Mouse (Mus musculus) embryonic fibroblast, embryonic 13.5 days (primary cell): ENCODE results near the gene Ppp4c. TPM values are rescaled to one million over a fixed set of nuclear protein-coding genes. Genes with fewer than 3 reads are reported as not detected.

Experiments
- H3K27ac ChIP-seq: 2 replicates; pipeline ENCODE4 v1.5.1; 2012; ENCODE audit warnings: low read length, control low read depth, inconsistent platforms; ENCODE audit not compliant: insufficient read depth
- H3K4me1 ChIP-seq: 2 replicates; pipeline ENCODE4 v1.6.1; 2011; ENCODE audit warnings: low read length; ENCODE audit not compliant: control insufficient read depth, insufficient read depth
- H3K4me3 ChIP-seq: 2 replicates; pipeline ENCODE4 v1.5.1; 2011; ENCODE audit warnings: mild to moderate bottlenecking, control low read depth, low read length; ENCODE audit not compliant: insufficient read depth
- CTCF ChIP-seq: IDR thresholded peaks from 2 replicates; pipeline ENCODE4 v1.5.1; 2011; ENCODE audit warnings: mild to moderate bottlenecking, control low read depth, low read length, moderate library complexity, borderline replicate concordance; ENCODE audit not compliant: insufficient read depth
- POLR2A ChIP-seq: IDR thresholded peaks from 2 replicates; pipeline ENCODE4 v1.6.1; 2011; ENCODE audit warnings: low read depth, mild to moderate bottlenecking, control low read depth, low read length, moderate library complexity
- polyA plus RNA-seq: library from polyadenylated mRNA; stranded (reverse); fragments of >200 nt; gene quantifications from 2 replicates; pipeline ENCODE4 v1.2.4, GENCODE M21; 2011; ENCODE audit warnings: low read depth; ENCODE audit not compliant: missing spikeins, insufficient read length

Ppp4c gene
- polyA plus RNA-seq, 1 experiment: 118 TPM

DNA sequence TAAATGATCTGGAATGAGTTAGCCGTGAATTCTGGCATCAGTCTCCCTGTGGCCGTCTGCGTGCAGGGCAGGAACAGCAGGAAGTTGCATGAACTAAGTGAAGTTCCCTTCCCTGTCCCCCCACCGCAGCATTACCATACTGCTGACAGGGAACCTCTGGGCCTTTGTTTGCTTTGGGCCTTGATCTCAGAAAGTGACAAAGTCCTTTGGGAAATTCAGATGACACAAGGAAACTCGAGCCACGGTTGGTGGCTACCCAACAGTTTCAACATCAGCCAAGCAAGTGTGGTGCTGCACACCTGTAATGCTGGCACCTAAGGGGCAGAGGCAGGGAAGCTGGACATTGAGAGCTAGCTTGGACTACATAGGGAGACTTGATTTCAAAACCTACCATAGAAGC lies 45.5 kb downstream of the Ppp4c start:
- TF ChIP-seq CTCF (no peak), POLR2A (no peak)
- Histone ChIP-seq H3K4me3 (no peak overlapping the region), H3K4me1 (no peaks in the 10 kb centered on the region), H3K27ac (no peak overlapping the region)

DNA sequence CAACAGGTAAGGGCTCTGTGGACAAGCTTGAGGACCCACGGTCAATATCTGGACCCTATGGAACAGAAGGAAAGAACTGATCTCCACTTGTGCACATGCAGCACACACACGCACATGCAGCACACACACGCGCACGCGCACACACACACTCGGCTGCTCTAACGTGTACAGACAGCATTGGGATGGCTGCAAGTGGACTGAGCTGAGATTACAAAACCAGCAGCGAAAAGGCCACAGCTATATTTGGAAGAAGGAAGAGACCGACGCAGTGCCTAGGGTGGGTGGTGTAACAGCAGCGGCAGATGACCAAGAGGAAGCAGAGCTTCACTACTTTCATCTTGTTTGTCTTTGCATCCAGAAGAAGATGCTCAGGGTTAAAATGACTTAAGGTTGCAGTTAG lies 46.2 kb downstream of the Ppp4c start:
- no peak overlapping the region for H3K4me3 ChIP-seq
- no peaks in the 10 kb centered on the region for H3K4me1 ChIP-seq
- TF ChIP-seq CTCF (no peak), POLR2A (no peak)
- H3K27ac ChIP-seq: no peak overlapping the region

DNA sequence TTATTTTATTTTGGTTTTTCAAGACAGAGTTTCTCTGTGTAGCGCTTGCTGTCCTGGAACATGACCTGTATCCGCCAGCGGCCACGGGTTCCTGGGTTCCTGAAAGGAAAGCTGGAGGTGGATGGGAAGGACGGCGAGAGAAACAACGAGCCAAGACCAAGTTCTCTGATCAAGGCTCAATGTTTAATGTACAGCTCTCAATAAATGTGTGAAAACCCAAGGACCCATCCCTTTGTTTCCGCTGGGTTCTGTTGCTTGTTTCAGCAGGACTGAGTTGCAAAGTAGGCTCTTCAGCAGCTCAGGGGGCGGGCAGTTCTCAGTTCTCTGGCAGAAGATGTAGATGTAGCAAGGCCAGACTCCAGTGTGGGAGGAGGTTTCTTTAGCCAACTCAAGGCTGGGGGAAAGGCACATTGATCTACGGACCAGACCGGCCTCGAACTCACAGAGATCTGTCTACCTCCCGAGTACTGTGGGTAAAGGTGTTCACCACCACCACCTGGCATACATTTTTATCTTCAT lies 50.3 kb downstream of the Ppp4c start:
- TF ChIP-seq POLR2A: no peak
- TF ChIP-seq CTCF: no peak
- H3K4me1 ChIP-seq: no peaks in the 10 kb centered on the region
- no peak overlapping the region for H3K4me3 ChIP-seq
- no peak overlapping the region for H3K27ac ChIP-seq

DNA sequence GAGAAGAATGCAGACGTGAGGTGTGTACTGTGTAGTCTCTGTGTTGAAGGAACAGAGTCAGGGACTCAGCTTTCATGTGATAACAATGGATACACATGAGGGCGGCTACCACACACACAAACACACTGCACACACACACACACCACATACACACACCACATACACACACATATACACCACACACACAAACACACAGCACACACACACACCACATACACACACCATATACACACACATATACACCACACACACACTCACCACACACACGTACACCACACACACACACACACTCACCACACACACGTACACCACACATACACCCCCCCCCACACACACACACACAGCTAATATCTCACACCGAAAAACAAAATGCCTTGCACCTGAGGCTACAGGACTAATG lies 50.8 kb downstream of the Ppp4c start:
- Histone ChIP-seq H3K4me1 (no peaks in the 10 kb centered on the region), H3K27ac (no peak overlapping the region), H3K4me3 (no peak overlapping the region)
- no peak for TF ChIP-seq CTCF
- no peak for TF ChIP-seq POLR2A

DNA sequence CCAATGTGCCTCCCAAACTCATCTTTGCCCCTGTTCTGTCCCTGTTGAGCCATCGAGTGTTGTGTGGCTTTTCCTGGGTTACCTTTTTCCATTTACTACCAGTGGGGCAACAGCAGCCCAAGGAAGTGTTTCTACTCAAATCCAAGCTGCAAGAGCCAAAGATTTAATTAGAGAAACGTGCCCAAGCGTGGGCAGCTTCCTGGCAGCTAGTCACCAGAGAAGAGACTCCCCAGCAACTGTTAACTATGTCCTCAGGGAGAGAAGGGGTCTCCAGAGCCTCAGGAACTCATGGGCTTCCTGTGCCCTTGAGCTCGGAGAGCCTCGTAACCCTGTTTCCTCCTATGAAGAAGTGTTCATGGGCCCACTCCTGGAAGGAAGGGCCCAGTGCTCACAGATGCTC lies 51.3 kb downstream of the Ppp4c start:
- Histone ChIP-seq H3K4me3 (no peak overlapping the region), H3K27ac (no peak overlapping the region), H3K4me1 (no peaks in the 10 kb centered on the region)
- TF ChIP-seq CTCF: no peak

DNA sequence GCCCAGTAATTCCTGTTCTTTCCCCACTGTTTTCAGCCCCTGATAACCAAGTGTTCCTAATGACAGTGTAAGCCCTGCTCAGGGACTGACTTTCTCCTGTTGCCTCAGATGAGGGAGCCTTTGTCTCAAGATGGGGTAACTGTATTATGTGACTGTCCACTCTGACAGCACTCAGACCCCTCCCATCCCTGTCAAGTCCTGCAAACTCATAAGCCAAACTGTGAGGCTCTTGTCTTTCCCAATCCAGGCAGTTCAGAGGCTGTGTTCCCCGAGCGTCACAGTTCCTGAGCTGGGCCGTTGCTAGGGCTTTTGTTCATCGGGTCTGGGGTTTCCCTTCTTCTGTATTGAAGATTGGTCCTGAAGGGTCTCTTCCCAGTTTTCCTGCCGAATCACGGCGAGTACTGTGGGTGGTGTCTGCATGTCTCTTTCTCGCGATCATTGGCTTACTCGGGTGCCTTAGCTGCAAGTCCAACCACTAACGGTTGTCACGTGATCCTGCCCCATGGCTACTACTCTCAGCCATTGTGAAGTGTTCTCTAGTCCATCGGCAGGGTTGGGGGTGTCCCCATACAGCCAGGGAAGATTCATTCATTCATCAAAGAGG lies 52.1 kb downstream of the Ppp4c start:
- Histone ChIP-seq H3K27ac (no peak overlapping the region), H3K4me3 (no peak overlapping the region), H3K4me1 (no peaks in the 10 kb centered on the region)
- no peak for TF ChIP-seq CTCF
- no peak for TF ChIP-seq POLR2A

DNA sequence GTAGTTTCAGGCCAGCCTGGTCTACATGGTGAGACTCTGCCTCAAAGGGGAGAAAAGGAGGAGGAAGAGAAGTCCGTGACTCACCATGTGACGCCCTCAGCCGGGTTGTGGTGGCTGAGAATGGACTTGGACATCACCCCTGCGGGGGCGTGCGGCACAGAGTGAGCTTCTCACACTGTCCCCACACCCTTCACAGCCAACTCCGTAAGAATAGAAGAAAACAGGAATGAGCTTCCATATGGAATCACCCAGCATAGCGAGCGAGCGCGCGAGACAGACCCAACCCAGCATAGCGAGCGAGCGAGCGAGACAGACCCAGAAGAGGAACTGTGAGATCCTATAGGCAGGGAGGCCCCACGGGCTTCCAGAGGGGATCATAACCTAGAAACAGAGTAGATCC lies 52.7 kb downstream of the Ppp4c start:
- TF ChIP-seq CTCF (no peak), POLR2A (no peak)
- Histone ChIP-seq H3K4me1 (no peaks in the 10 kb centered on the region), H3K27ac (no peak overlapping the region), H3K4me3 (no peak overlapping the region)

DNA sequence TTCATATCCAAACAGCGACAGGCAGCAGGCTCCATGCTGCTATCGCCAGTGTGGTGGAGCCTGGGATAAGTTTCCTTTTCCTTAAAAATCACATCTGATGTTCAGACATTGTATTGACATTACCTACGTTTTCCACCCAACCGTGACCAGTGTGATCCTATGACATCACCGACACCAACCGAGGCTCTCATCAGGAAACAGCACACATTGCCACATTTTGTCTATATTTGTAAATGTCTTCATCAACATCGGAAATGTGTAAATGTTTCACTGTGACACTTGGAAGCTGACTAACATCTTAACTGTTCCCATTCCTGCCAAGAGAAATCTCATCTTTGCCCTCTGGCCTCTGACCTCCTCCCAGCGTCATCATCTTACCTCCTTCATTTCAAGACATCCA lies 56.2 kb downstream of the Ppp4c start:
- Histone ChIP-seq H3K4me3 (no peak overlapping the region), H3K4me1 (no peaks in the 10 kb centered on the region), H3K27ac (no peak overlapping the region)
- no peak for TF ChIP-seq CTCF
- no peak for TF ChIP-seq POLR2A

Other genes with a start within 250 kb of the Ppp4c start
- gene Eif3c, start 226.1 kb downstream of the Ppp4c start, polyA plus RNA-seq: 413 and 481 TPM in 2 replicates
- gene Apobr, start 207.6 kb downstream of the Ppp4c start, polyA plus RNA-seq: 9.3 and 10.0 TPM in 2 replicates
- 12.4 and 16.7 TPM in 2 replicates for gene Cln3, start 206.7 kb downstream of the Ppp4c start, polyA plus RNA-seq
- gene Il27, start 197.6 kb downstream of the Ppp4c start, polyA plus RNA-seq: not detected in 2 replicates
- gene Nupr1, start 161.6 kb downstream of the Ppp4c start, polyA plus RNA-seq: 179 and 208 TPM in 2 replicates
- 17.7 and 30.3 TPM in 2 replicates for gene Sgf29, start 143.2 kb downstream of the Ppp4c start, polyA plus RNA-seq
- 0.95 TPM in 1 of 2 replicates, not detected in the other for gene Sult1a1, start 116.1 kb downstream of the Ppp4c start, polyA plus RNA-seq
- gene Bola2, start 97.1 kb downstream of the Ppp4c start, polyA plus RNA-seq: 56.5 and 84.6 TPM in 2 replicates
- gene Slx1b, start 96.7 kb downstream of the Ppp4c start, polyA plus RNA-seq: 5.7 and 8.7 TPM in 2 replicates
- 1.0 and 6.5 TPM in 2 replicates for gene Coro1a, start 84.7 kb downstream of the Ppp4c start, polyA plus RNA-seq
- 132 and 145 TPM in 2 replicates for gene Mapk3, start 32.9 kb downstream of the Ppp4c start, polyA plus RNA-seq
- 2.8 and 3.6 TPM in 2 replicates for gene Gdpd3, start 26.2 kb downstream of the Ppp4c start, polyA plus RNA-seq
- gene Ypel3, start 15.5 kb downstream of the Ppp4c start, polyA plus RNA-seq: 58.8 and 62.2 TPM in 2 replicates
- gene Tbx6, start 11.0 kb downstream of the Ppp4c start, polyA plus RNA-seq: 0.49 TPM in 1 of 2 replicates, not detected in the other
- 0.37 and 1.2 TPM in 2 replicates for gene Fam57b, start 5.2 kb upstream of the Ppp4c start, polyA plus RNA-seq
- not detected in 2 replicates for gene 4930451I11Rik, start 39.1 kb upstream of the Ppp4c start, polyA plus RNA-seq
- not detected in 2 replicates for gene Doc2a, start 54.9 kb upstream of the Ppp4c start, polyA plus RNA-seq
- 20.5 and 40.2 TPM in 2 replicates for gene Hirip3, start 69.5 kb upstream of the Ppp4c start, polyA plus RNA-seq
- gene Ino80e, start 69.9 kb upstream of the Ppp4c start, polyA plus RNA-seq: 54.0 and 63.0 TPM in 2 replicates
- 42.0 and 45.4 TPM in 2 replicates for gene Taok2, start 92.2 kb upstream of the Ppp4c start, polyA plus RNA-seq
- gene Tmem219, start 130.4 kb upstream of the Ppp4c start, polyA plus RNA-seq: 30.7 and 33.6 TPM in 2 replicates
- gene Kctd13, start 136.4 kb upstream of the Ppp4c start, polyA plus RNA-seq: 9.0 and 9.1 TPM in 2 replicates
- gene Asphd1, start 157.1 kb upstream of the Ppp4c start, polyA plus RNA-seq: 0.30 TPM in 1 of 2 replicates, not detected in the other
- gene Sez6l2, start 158.1 kb upstream of the Ppp4c start, polyA plus RNA-seq: not detected in 2 replicates
- 134 and 139 TPM in 2 replicates for gene Cdipt, start 183.4 kb upstream of the Ppp4c start, polyA plus RNA-seq
- gene Cdiptos, start 183.6 kb upstream of the Ppp4c start, polyA plus RNA-seq: 1.7 TPM in 1 of 2 replicates, not detected in the other
- gene Mvp, start 222.1 kb upstream of the Ppp4c start, polyA plus RNA-seq: 32.2 and 47.6 TPM in 2 replicates
- 21.7 and 25.6 TPM in 2 replicates for gene Pagr1b, start 224.0 kb upstream of the Ppp4c start, polyA plus RNA-seq
- gene Pagr1a, start 224.9 kb upstream of the Ppp4c start, polyA plus RNA-seq: 14.0 and 14.3 TPM in 2 replicates
- gene Gm42742, start 228.6 kb upstream of the Ppp4c start, polyA plus RNA-seq: 13.5 and 15.7 TPM in 2 replicates
- 3.1 and 15.3 TPM in 2 replicates for gene Prrt2, start 228.7 kb upstream of the Ppp4c start, polyA plus RNA-seq
- gene Maz, start 234.5 kb upstream of the Ppp4c start, polyA plus RNA-seq: 86.9 and 127 TPM in 2 replicates
- 22.5 and 37.4 TPM in 2 replicates for gene Kif22, start 250.0 kb upstream of the Ppp4c start, polyA plus RNA-seq